Mouse (Mus musculus) heart, postnatal 0 days (tissue): ENCODE results near the gene Gm5788. TPM values are rescaled to one million over a fixed set of nuclear protein-coding genes. Genes with fewer than 3 reads are reported as not detected.

Experiments used
- ATAC-seq: fragments of 200-750 bp; cut with Nextera tagmentation; 2 replicates; pipeline ENCODE4 v1.8.0; 2017; ENCODE audit warnings: low read depth, moderate number of reproducible peaks, moderate library complexity; ENCODE audit not compliant: insufficient read depth
- DNase-seq: peaks from one replicate; pipeline ENCODE4 v3.0.0-alpha.2; 2016; ENCODE audit warnings: low spot score
- H3K27ac ChIP-seq: fragments of 300-500 bp; sonication (generic); 2 replicates; pipeline ENCODE4 v1.5.1; 2014; ENCODE audit warnings: low read depth, mild to moderate bottlenecking
- H3K27me3 ChIP-seq: fragments of 300-500 bp; sonication (generic); 2 replicates; pipeline ENCODE4 v1.6.1; 2014; ENCODE audit warnings: low read length, mixed read lengths; ENCODE audit not compliant: control insufficient read depth, insufficient read depth
- H3K36me3 ChIP-seq: fragments of 300-500 bp; sonication (generic); replicated peaks from 2 replicates; pipeline ENCODE4 v1.6.1; 2014; ENCODE audit warnings: low read length, mixed read lengths; ENCODE audit not compliant: control insufficient read depth, insufficient read depth
- H3K4me1 ChIP-seq: fragments of 300-500 bp; sonication (generic); 2 replicates; pipeline ENCODE4 v1.6.1; 2014; ENCODE audit warnings: antibody characterized with exemption; ENCODE audit not compliant: control insufficient read depth, insufficient read depth
- H3K4me2 ChIP-seq: fragments of 300-500 bp; sonication (generic); 2 replicates; pipeline ENCODE4 v1.6.1; 2014; ENCODE audit warnings: low read depth, mild to moderate bottlenecking, low read length, moderate library complexity
- H3K4me3 ChIP-seq: fragments of 300-500 bp; sonication (generic); 2 replicates; pipeline ENCODE4 v1.5.1; 2014; ENCODE audit warnings: low read depth, low read length
- H3K9ac ChIP-seq: fragments of 300-500 bp; sonication (generic); replicated peaks from 2 replicates; pipeline ENCODE4 v1.6.1; 2014; ENCODE audit warnings: low read depth, low read length, mixed read lengths
- H3K9me3 ChIP-seq: fragments of 300-500 bp; sonication (generic); replicated peaks from 2 replicates; pipeline ENCODE4 v1.6.1; 2016; ENCODE audit warnings: low read length; ENCODE audit not compliant: control insufficient read depth
- CTCF ChIP-seq: IDR thresholded peaks from 2 replicates; pipeline ENCODE4 v1.5.1; 2016; ENCODE audit warnings: antibody characterized with exemption, control low read depth, low read depth
- EP300 ChIP-seq: IDR thresholded peaks from 2 replicates; pipeline ENCODE4 v1.6.1; 2016; ENCODE audit warnings: antibody characterized with exemption, low read depth
- WGBS: fragments of 180-500 bp; shearing (Covaris S2); extraction: QIAGEN DNeasy Blood & Tissue Kit; methylation state at CpG from one replicate; pipeline ENCODE4 v1.1.7; 2014; 5-methylcytosine and 5-hydroxymethylcytosine counted together
- polyA plus RNA-seq: library from polyadenylated mRNA; unstranded; fragments of >200 nt; fragmentation: Nextera tagmentation; extraction: Ambion mirVana; gene quantifications from 2 replicates; pipeline ENCODE4 v1.2.1, GENCODE M21; 2015
- total RNA-seq: library from RNA; depleted of rRNA; stranded (reverse); fragments of >200 nt; gene quantifications from 2 replicates; pipeline ENCODE4 v1.2.3, GENCODE M21; 2014; ENCODE audit warnings: low replicate concordance; rRNA removed

Gm5788 gene
- total and polyA plus RNA-seq, 2 experiments from 2014 or later, result not detected

DNA sequence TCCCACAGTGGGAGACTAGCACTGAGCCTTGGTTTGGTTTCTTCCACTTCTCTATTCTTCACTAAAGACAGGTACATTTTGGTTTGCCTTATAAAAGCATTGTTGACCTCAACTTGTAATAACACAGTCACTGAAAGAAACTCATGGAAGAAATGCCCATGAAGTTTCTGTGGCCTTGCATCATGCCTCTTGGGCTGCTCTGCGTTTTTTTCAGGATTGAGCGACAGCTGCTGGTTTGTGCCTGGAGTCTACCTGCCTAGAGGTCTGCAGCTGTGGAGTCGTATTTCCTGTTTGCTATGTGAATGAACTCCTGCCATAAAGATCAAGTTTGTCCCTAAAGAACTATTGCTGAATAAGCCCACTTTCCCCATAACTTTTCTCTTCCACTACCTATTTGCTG is 49.4 kb downstream of the Gm5788 start:
- TF ChIP-seq CTCF (no peak), EP300 (no peak)
- Histone ChIP-seq H3K4me2 (no peak overlapping the region), H3K4me3 (no peak overlapping the region), H3K27me3 (no peaks in the 10 kb centered on the region), H3K27ac (no peak overlapping the region), H3K36me3 (no peaks in the 10 kb centered on the region), H3K9ac (no peak overlapping the region), H3K9me3 (no peaks in the 10 kb centered on the region), H3K4me1 (no peaks in the 10 kb centered on the region)
- DNase-seq, result no peak
- WGBS, result 76% methylated on average over 3 of the region's 3 CpGs
- ATAC-seq, result no peak

Other genes with a start within 250 kb of the Gm5788 start
- gene Vipas39, start 228.5 kb upstream of the Gm5788 start, total RNA-seq, result 34.1 and 40.4 TPM in 2 replicates
- gene Vipas39, start 228.5 kb upstream of the Gm5788 start, polyA plus RNA-seq, result 29.2 and 31.4 TPM in 2 replicates
- 80.7 and 93.4 TPM in 2 replicates for gene Ahsa1, start 228.2 kb upstream of the Gm5788 start, total RNA-seq
- 109 and 113 TPM in 2 replicates for gene Ahsa1, start 228.2 kb upstream of the Gm5788 start, polyA plus RNA-seq
- 0.31 TPM in 1 of 2 replicates, not detected in the other for gene Ism2, start 195.0 kb upstream of the Gm5788 start, total RNA-seq
- gene Ism2, start 195.0 kb upstream of the Gm5788 start, polyA plus RNA-seq, result 0.20 and 0.30 TPM in 2 replicates
- gene Sptlc2, start 106.4 kb upstream of the Gm5788 start, total RNA-seq, result 23.5 and 66.6 TPM in 2 replicates
- 65.1 and 67.0 TPM in 2 replicates for gene Sptlc2, start 106.4 kb upstream of the Gm5788 start, polyA plus RNA-seq
- 123 and 224 TPM in 2 replicates for gene Slirp, start 50.8 kb upstream of the Gm5788 start, total RNA-seq
- 288 and 307 TPM in 2 replicates for gene Slirp, start 50.8 kb upstream of the Gm5788 start, polyA plus RNA-seq
- 26.2 and 26.6 TPM in 2 replicates for gene Alkbh1, start 50.7 kb upstream of the Gm5788 start, total RNA-seq
- gene Alkbh1, start 50.7 kb upstream of the Gm5788 start, polyA plus RNA-seq, result 14.3 and 17.7 TPM in 2 replicates
- gene Snw1, start 22.4 kb upstream of the Gm5788 start, total RNA-seq, result 20.9 and 35.6 TPM in 2 replicates
- gene Snw1, start 22.4 kb upstream of the Gm5788 start, polyA plus RNA-seq, result 68.1 and 70.1 TPM in 2 replicates
- not detected in 2 replicates for gene Gm8300, start 19.6 kb downstream of the Gm5788 start, total RNA-seq
- not detected in 2 replicates for gene Gm8300, start 19.6 kb downstream of the Gm5788 start, polyA plus RNA-seq
- not detected in 2 replicates for gene Oog1, start 108.0 kb downstream of the Gm5788 start, total RNA-seq
- gene Oog1, start 108.0 kb downstream of the Gm5788 start, polyA plus RNA-seq, result not detected in 2 replicates
- gene Gm4027, start 124.1 kb downstream of the Gm5788 start, total RNA-seq, result not detected in 2 replicates
- not detected in 2 replicates for gene Gm4027, start 124.1 kb downstream of the Gm5788 start, polyA plus RNA-seq
- not detected in 2 replicates for gene Gm16381, start 149.9 kb downstream of the Gm5788 start, total RNA-seq
- not detected in 2 replicates for gene Gm16381, start 149.9 kb downstream of the Gm5788 start, polyA plus RNA-seq